Comparison of ENCODE assay signal across 9 mouse cellular contexts in genomic region chr15:98676471-98676870, GRCm38 (mm10). TPM values are rescaled to one million over a fixed set of nuclear protein-coding genes. Genes with fewer than 3 reads are reported as not detected.
DNase-seq lines count a peak whose midpoint lies in the region; ATAC-seq and TF ChIP-seq lines count a peak whose summit lies in the region.
"Had no signal": no experiment of that assay in that cellular context is flagged by ENCODE, and none has a peak within 500 bp of the region (broad histone marks: within the 10 kb centered on the region; RNA-seq: fewer than 3 reads in every experiment).

No protein-coding gene starts in this region.

- no peaks in the 10 kb centered on the region for H3K36me3 ChIP-seq in megakaryocyte, embryonic 14.5 days (replicated peaks; ENCODE audit: low read length)
- H3K36me3 ChIP-seq in heart, postnatal 0 days (replicated peaks; ENCODE audit: control insufficient read depth, insufficient read depth, low read length) = no peaks in the 10 kb centered on the region
- no peaks in the 10 kb centered on the region for H3K36me3 ChIP-seq in liver, embryonic 14.5 days (replicated peaks; ENCODE audit: control insufficient read depth, insufficient read depth, low read depth)
- no peaks in the 10 kb centered on the region for H3K36me3 ChIP-seq in stomach, embryonic 15.5 days

- peaks cover 52% of the 10 kb centered on the region for H3K4me1 ChIP-seq in megakaryocyte, embryonic 14.5 days
- H3K4me1 ChIP-seq in heart, postnatal 0 days (ENCODE audit: control insufficient read depth, insufficient read depth) = peaks cover 27% of the 10 kb centered on the region
- 0 out of 4 replicates have a peak, but pooled peaks cover 0 to 6% of the 10 kb centered on the region in 2 experiments for H3K4me1 ChIP-seq in liver, embryonic 14.5 days (replicated peaks; ENCODE audit: control insufficient read depth in 2 of 2, insufficient read depth in 2 of 2, low read length in 1 of 2)
- peaks cover 8% of the 10 kb centered on the region; the same call in 1 of the 2 replicates for H3K4me1 ChIP-seq in stomach, embryonic 15.5 days

- peak; percentile 68 to 70 for DNase-seq in cerebellum, adult 18-20 months
- no peak for DNase-seq in heart, postnatal 0 days (ENCODE audit: low spot score)
- DNase-seq in liver, embryonic 14.5 days (ENCODE audit: low read depth in 3 of 3, low spot score in 3 of 3) = no peak
- no peak for DNase-seq in right cerebral cortex, postnatal 36 days (ENCODE audit: low spot score in 2 of 2)
- no peak for DNase-seq in left cerebral cortex, adult 9 months (ENCODE audit: low spot score in 2 of 2)

- no peak for TF ChIP-seq CTCF in heart, postnatal 0 days (IDR thresholded peaks at IDR 0.05; ENCODE audit: low read depth)
- TF ChIP-seq CTCF in liver, embryonic 14.5 days (IDR thresholded peaks at IDR 0.05; ENCODE audit: low read depth) = no peak

- H3K4me3 ChIP-seq in megakaryocyte, embryonic 14.5 days (replicated peaks) = peak overlapping the region; percentile 95
- peak overlapping the region; percentile 39 for H3K4me3 ChIP-seq in heart, postnatal 0 days (ENCODE audit: low read depth, low read length)
- H3K4me3 ChIP-seq in liver, embryonic 14.5 days (ENCODE audit: insufficient read depth in 1 of 2, low read depth in 2 of 2, low read length in 2 of 2) = no peak overlapping the region
- peak overlapping the region; percentile 43 for H3K4me3 ChIP-seq in stomach, embryonic 15.5 days (replicated peaks)

- H3K27ac ChIP-seq in heart, postnatal 0 days (ENCODE audit: low read depth) = no peak overlapping the region
- H3K27ac ChIP-seq in liver, embryonic 14.5 days = no peak overlapping the region
- H3K27ac ChIP-seq in stomach, embryonic 15.5 days = no peak overlapping the region

- no peak for ATAC-seq in megakaryocyte, adult 5-6 weeks (ENCODE audit: poor library complexity, severe bottlenecking)
- ATAC-seq in heart, postnatal 0 days (ENCODE audit: insufficient read depth, low read depth) = no peak
- ATAC-seq in liver, embryonic 14.5 days (ENCODE audit: insufficient read depth) = no peak
- no peak for ATAC-seq in stomach, embryonic 15.5 days (ENCODE audit: insufficient read depth, low FRiP score, low read depth)

- H3K9ac ChIP-seq in heart, postnatal 0 days (replicated peaks; ENCODE audit: low read depth, low read length) = no peak overlapping the region
- H3K9ac ChIP-seq in liver, embryonic 14.5 days (replicated peaks) = no peak overlapping the region
- H3K9ac ChIP-seq in stomach, embryonic 15.5 days = no peak overlapping the region

- no peak for TF ChIP-seq EP300 in heart, postnatal 0 days (IDR thresholded peaks at IDR 0.05; ENCODE audit: low read depth)
- no peak for TF ChIP-seq EP300 in liver, embryonic 14.5 days (IDR thresholded peaks at IDR 0.05; ENCODE audit: low read depth)

- H3K27me3 ChIP-seq in megakaryocyte, embryonic 14.5 days (replicated peaks) = peaks cover 61% of the 10 kb centered on the region
- peaks cover 24% of the 10 kb centered on the region for H3K27me3 ChIP-seq in heart, postnatal 0 days (ENCODE audit: control insufficient read depth, insufficient read depth, low read length)
- peaks cover 47% of the 10 kb centered on the region for H3K27me3 ChIP-seq in liver, embryonic 14.5 days (ENCODE audit: control insufficient read depth, insufficient read depth, low read length)
- H3K27me3 ChIP-seq in stomach, embryonic 15.5 days (replicated peaks) = peaks cover 36% of the 10 kb centered on the region

- no peaks in the 10 kb centered on the region for H3K9me3 ChIP-seq in megakaryocyte, embryonic 14.5 days
- H3K9me3 ChIP-seq in heart, postnatal 0 days (replicated peaks; ENCODE audit: control insufficient read depth, low read length) = no peaks in the 10 kb centered on the region
- no peaks in the 10 kb centered on the region for H3K9me3 ChIP-seq in liver, embryonic 14.5 days (ENCODE audit: control insufficient read depth, low read length)
- no peaks in the 10 kb centered on the region for H3K9me3 ChIP-seq in stomach, embryonic 15.5 days

- 6% methylated on average over 9 of the region's 9 CpGs for WGBS in heart, postnatal 0 days
- WGBS in liver, embryonic 14.5 days (ENCODE audit: insufficient replicate concordance) = 4% methylated on average over 9 of the region's 9 CpGs
- 3% methylated on average over 9 of the region's 9 CpGs for WGBS in stomach, embryonic 15.5 days

- peak overlapping the region; percentile 66 for H3K4me2 ChIP-seq in heart, postnatal 0 days (ENCODE audit: low read depth, low read length)
- peak overlapping the region; percentile 42 for H3K4me2 ChIP-seq in liver, embryonic 14.5 days (ENCODE audit: low read depth)
- H3K4me2 ChIP-seq in stomach, embryonic 15.5 days = peak overlapping the region; percentile 92

RNA-seq across cellular contexts. Expression of gene Rnd1, which starts 0.8 kb away (rescaled TPM):
- 1.2 TPM in 1 of 2 replicates, not detected in the other for polyA plus RNA-seq in megakaryocyte, embryonic 14.5 days (2012; ENCODE audit: insufficient read depth, low replicate concordance)
- 0.73 and 1.6 TPM in 2 replicates for total RNA-seq in megakaryocyte, adult 5-6 weeks (2015)
- total RNA-seq in megakaryocyte, adult 5-6 weeks (2017) = 2.9 and 4.3 TPM in 2 replicates
- total RNA-seq in heart, postnatal 0 days (2014; rRNA removed; ENCODE audit: low replicate concordance) = 7.1 and 13.0 TPM in 2 replicates
- 1.0 and 1.1 TPM in 2 replicates for polyA plus RNA-seq in heart, postnatal 0 days (2015; fragmentation: Nextera tagmentation; extraction: Ambion mirVana)
- 0.25 and 0.67 TPM in 2 replicates for polyA plus RNA-seq in liver, embryonic 14.5 days (2012; rRNA removed)
- 0.24 and 0.63 TPM in 2 replicates for polyA plus RNA-seq in liver, embryonic 14.5 days (2014; fragmentation: Nextera tagmentation; extraction: Ambion mirVana)
- polyA plus RNA-seq in stomach, embryonic 15.5 days (2015; fragmentation: Nextera tagmentation; extraction: Ambion mirVana) = 1.3 and 1.4 TPM in 2 replicates
- polyA plus RNA-seq: erythroblast, embryonic 14.5 days had no signal

RNA-seq across cellular contexts. Expression of gene Ddx23, which starts 13.8 kb away (rescaled TPM):
- 49.7 and 71.3 TPM in 2 replicates for polyA plus RNA-seq in megakaryocyte, embryonic 14.5 days (2012; ENCODE audit: insufficient read depth, low replicate concordance)
- total RNA-seq in megakaryocyte, adult 5-6 weeks (2015) = 20.2 and 23.4 TPM in 2 replicates
- total RNA-seq in megakaryocyte, adult 5-6 weeks (2017) = 84.3 and 106 TPM in 2 replicates
- total RNA-seq in heart, postnatal 0 days (2014; rRNA removed; ENCODE audit: low replicate concordance) = 25.1 and 32.7 TPM in 2 replicates
- polyA plus RNA-seq in heart, postnatal 0 days (2015; fragmentation: Nextera tagmentation; extraction: Ambion mirVana) = 11.8 and 12.9 TPM in 2 replicates
- polyA plus RNA-seq in liver, embryonic 14.5 days (2012; rRNA removed) = 16.5 and 23.4 TPM in 2 replicates
- 11.0 and 11.7 TPM in 2 replicates for polyA plus RNA-seq in liver, embryonic 14.5 days (2014; fragmentation: Nextera tagmentation; extraction: Ambion mirVana)
- polyA plus RNA-seq in stomach, embryonic 15.5 days (2015; fragmentation: Nextera tagmentation; extraction: Ambion mirVana) = 22.9 and 26.8 TPM in 2 replicates

RNA-seq across cellular contexts. Expression of gene Ccdc65, which starts 31.5 kb away (rescaled TPM):
- not detected in 2 replicates for polyA plus RNA-seq in megakaryocyte, embryonic 14.5 days (2012; ENCODE audit: insufficient read depth, low replicate concordance)
- not detected in 2 replicates for total RNA-seq in megakaryocyte, adult 5-6 weeks (2015)
- not detected in 2 replicates for total RNA-seq in megakaryocyte, adult 5-6 weeks (2017)
- total RNA-seq in heart, postnatal 0 days (2014; rRNA removed; ENCODE audit: low replicate concordance) = 0.77 TPM in 1 of 2 replicates, not detected in the other
- 0.25 and 0.86 TPM in 2 replicates for polyA plus RNA-seq in heart, postnatal 0 days (2015; fragmentation: Nextera tagmentation; extraction: Ambion mirVana)
- polyA plus RNA-seq in liver, embryonic 14.5 days (2012; rRNA removed) = 0.01 TPM in 1 of 2 replicates, not detected in the other
- polyA plus RNA-seq in liver, embryonic 14.5 days (2014; fragmentation: Nextera tagmentation; extraction: Ambion mirVana) = not detected in 2 replicates
- 0.84 and 1.1 TPM in 2 replicates for polyA plus RNA-seq in stomach, embryonic 15.5 days (2015; fragmentation: Nextera tagmentation; extraction: Ambion mirVana)
- polyA plus RNA-seq: erythroblast, embryonic 14.5 days had no signal

RNA-seq across cellular contexts. Expression of gene Cacnb3, which starts 45.8 kb away (rescaled TPM):
- 0.46 TPM in 1 of 2 replicates, not detected in the other for polyA plus RNA-seq in megakaryocyte, embryonic 14.5 days (2012; ENCODE audit: insufficient read depth, low replicate concordance)
- 0.04 TPM in 1 of 2 replicates, not detected in the other for total RNA-seq in megakaryocyte, adult 5-6 weeks (2015)
- 0.11 TPM in 1 of 2 replicates, not detected in the other for total RNA-seq in megakaryocyte, adult 5-6 weeks (2017)
- 15.6 and 19.4 TPM in 2 replicates for total RNA-seq in heart, postnatal 0 days (2014; rRNA removed; ENCODE audit: low replicate concordance)
- polyA plus RNA-seq in heart, postnatal 0 days (2015; fragmentation: Nextera tagmentation; extraction: Ambion mirVana) = 5.7 and 6.1 TPM in 2 replicates
- 0.85 and 1.5 TPM in 2 replicates for polyA plus RNA-seq in liver, embryonic 14.5 days (2012; rRNA removed)
- polyA plus RNA-seq in liver, embryonic 14.5 days (2014; fragmentation: Nextera tagmentation; extraction: Ambion mirVana) = 0.27 and 0.42 TPM in 2 replicates
- 29.0 and 32.2 TPM in 2 replicates for polyA plus RNA-seq in stomach, embryonic 15.5 days (2015; fragmentation: Nextera tagmentation; extraction: Ambion mirVana)
- polyA plus RNA-seq: erythroblast, embryonic 14.5 days had no signal

RNA-seq across cellular contexts. Expression of gene Fkbp11, which starts 51.5 kb away (rescaled TPM):
- polyA plus RNA-seq in megakaryocyte, embryonic 14.5 days (2012; ENCODE audit: insufficient read depth, low replicate concordance) = 9.6 and 18.2 TPM in 2 replicates
- total RNA-seq in megakaryocyte, adult 5-6 weeks (2015) = 0.40 TPM in 1 of 2 replicates, not detected in the other
- total RNA-seq in megakaryocyte, adult 5-6 weeks (2017) = 0.33 and 1.4 TPM in 2 replicates
- total RNA-seq in heart, postnatal 0 days (2014; rRNA removed; ENCODE audit: low replicate concordance) = 4.3 and 26.7 TPM in 2 replicates
- 21.7 and 22.0 TPM in 2 replicates for polyA plus RNA-seq in heart, postnatal 0 days (2015; fragmentation: Nextera tagmentation; extraction: Ambion mirVana)
- 61.1 and 70.1 TPM in 2 replicates for polyA plus RNA-seq in liver, embryonic 14.5 days (2012; rRNA removed)
- polyA plus RNA-seq in liver, embryonic 14.5 days (2014; fragmentation: Nextera tagmentation; extraction: Ambion mirVana) = 119 and 123 TPM in 2 replicates
- polyA plus RNA-seq in stomach, embryonic 15.5 days (2015; fragmentation: Nextera tagmentation; extraction: Ambion mirVana) = 112 and 123 TPM in 2 replicates

Comparison
In these comparisons a context has a peak if more than half of its experiments do, and no peak if none do; other contexts are left out.
1. H3K4me3 ChIP-seq: peak in megakaryocyte, embryonic 14.5 days (single experiment), heart, postnatal 0 days (single experiment) and stomach, embryonic 15.5 days (single experiment); none in liver, embryonic 14.5 days (0 of 2).
2. DNase-seq: peak in cerebellum, adult 18-20 months (2 of 2); none in heart, postnatal 0 days (single experiment), liver, embryonic 14.5 days (0 of 3), right cerebral cortex, postnatal 36 days (0 of 2) and left cerebral cortex, adult 9 months (0 of 2).
3. H3K4me2 ChIP-seq: peak in every context shown above with its lines; median percentile 92 in stomach, embryonic 15.5 days; 66 in heart, postnatal 0 days; 42 in liver, embryonic 14.5 days.